Mouse (Mus musculus) intestine, embryonic 15.5 days (tissue): ENCODE measurements around the gene Ttn. TPM values are rescaled to one million over a fixed set of nuclear protein-coding genes. Genes with fewer than 3 reads are reported as not detected.

Experiments used
- ATAC-seq: fragments of 200-750 bp; cut with Nextera tagmentation; 2 replicates; pipeline ENCODE4 v1.8.0; 2017; ENCODE audit warnings: moderate TSS enrichment, moderate library complexity
- H3K27ac ChIP-seq: fragments of 300-500 bp; sonication (generic); 2 replicates; pipeline ENCODE4 v1.5.1; 2015; ENCODE audit warnings: mild to moderate bottlenecking, inconsistent platforms
- H3K27me3 ChIP-seq: fragments of 300-500 bp; sonication (generic); replicated peaks from 2 replicates; pipeline ENCODE4 v1.6.1; 2015; ENCODE audit warnings: inconsistent platforms
- H3K36me3 ChIP-seq: fragments of 300-500 bp; sonication (generic); 2 replicates; pipeline ENCODE4 v1.6.1; 2015; ENCODE audit warnings: inconsistent platforms
- H3K4me1 ChIP-seq: fragments of 300-500 bp; sonication (generic); replicated peaks from 2 replicates; pipeline ENCODE4 v1.6.1; 2015; ENCODE audit warnings: inconsistent platforms
- H3K4me2 ChIP-seq: fragments of 300-500 bp; sonication (generic); replicated peaks from 2 replicates; pipeline ENCODE4 v1.6.1; 2015; ENCODE audit warnings: mild to moderate bottlenecking, inconsistent platforms
- H3K4me3 ChIP-seq: fragments of 300-500 bp; sonication (generic); replicated peaks from 2 replicates; pipeline ENCODE4 v1.5.1; 2015; ENCODE audit warnings: inconsistent platforms
- H3K9ac ChIP-seq: fragments of 300-500 bp; sonication (generic); 2 replicates; pipeline ENCODE4 v1.6.1; 2015; ENCODE audit warnings: inconsistent platforms
- H3K9me3 ChIP-seq: fragments of 300-500 bp; sonication (generic); 2 replicates; pipeline ENCODE4 v1.6.1; 2016; ENCODE audit warnings: inconsistent platforms
- WGBS: fragments of 180-500 bp; shearing (Covaris S2); methylation state at CpG from one replicate; pipeline ENCODE4 v1.1.7; 2015; 5-methylcytosine and 5-hydroxymethylcytosine counted together
- polyA plus RNA-seq: library from polyadenylated mRNA; unstranded; fragments of >200 nt; fragmentation: Nextera tagmentation; extraction: Ambion mirVana; gene quantifications from 2 replicates; pipeline ENCODE4 v1.2.1, GENCODE M21; 2015

The Ttn gene
- polyA plus RNA-seq, 1 experiment from 2014 or later: 1.3 TPM

DNA sequence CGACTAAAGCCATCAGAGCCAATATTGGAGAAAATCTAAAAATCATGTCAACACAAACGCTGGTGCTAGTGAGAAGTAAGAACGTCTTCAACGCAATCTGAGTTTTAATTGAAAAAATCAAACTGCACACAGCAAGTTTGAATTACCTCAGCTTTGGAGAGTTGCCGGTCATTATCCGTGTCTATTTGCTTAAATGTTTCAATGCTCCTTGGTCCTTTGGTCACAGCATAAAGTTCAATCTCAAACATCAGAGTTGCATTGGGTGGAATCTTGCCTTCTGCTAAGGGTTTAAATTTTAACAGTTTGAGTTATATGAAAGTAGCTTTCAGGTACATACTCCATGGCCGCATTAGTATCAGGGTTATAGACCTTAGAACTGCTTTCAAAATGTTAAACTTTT lies 316.8 kb downstream of the Ttn start:
- H3K4me2 ChIP-seq: no peak overlapping the region
- H3K9ac ChIP-seq: no peak overlapping the region
- WGBS: 93% methylated on average over 7 of the region's 7 CpGs
- H3K27ac ChIP-seq: no peak overlapping the region
- H3K4me3 ChIP-seq: no peak overlapping the region
- H3K4me1 ChIP-seq: no peaks in the 10 kb centered on the region
- H3K27me3 ChIP-seq: no peaks in the 10 kb centered on the region
- no peak for ATAC-seq
- H3K9me3 ChIP-seq: no peaks in the 10 kb centered on the region
- H3K36me3 ChIP-seq: peaks cover 14% of the 10 kb centered on the region; the same call in 1 of the 2 replicates

DNA sequence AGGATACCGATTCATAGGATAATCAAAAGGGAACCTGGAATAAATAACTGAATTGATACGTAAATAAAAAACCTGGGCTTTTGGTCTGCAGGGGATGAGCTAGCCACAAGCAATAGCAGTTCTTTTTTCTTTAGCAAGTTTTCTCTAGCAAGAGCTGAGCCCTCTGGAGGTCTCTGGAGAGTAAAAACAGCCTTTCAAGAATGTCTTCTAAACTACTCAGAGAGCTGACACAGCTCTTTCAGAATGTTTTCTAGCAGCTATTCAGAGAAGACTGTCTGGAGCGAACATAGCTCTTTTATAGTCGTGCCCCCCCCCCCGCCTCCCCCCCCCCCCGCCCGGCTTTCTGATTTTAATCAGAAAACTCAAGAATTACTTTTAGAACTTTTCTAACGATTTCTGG lies 322.9 kb downstream of the Ttn start:
- Histone ChIP-seq H3K27ac (no peak overlapping the region), H3K9ac (no peak overlapping the region), H3K27me3 (no peaks in the 10 kb centered on the region), H3K36me3 (peaks cover 3% of the 10 kb centered on the region; the same call in 1 of the 2 replicates), H3K9me3 (no peaks in the 10 kb centered on the region), H3K4me2 (no peak overlapping the region), H3K4me3 (no peak overlapping the region), H3K4me1 (no peaks in the 10 kb centered on the region)
- no peak for ATAC-seq
- WGBS: 55% methylated on average over 7 of the region's 8 CpGs

DNA sequence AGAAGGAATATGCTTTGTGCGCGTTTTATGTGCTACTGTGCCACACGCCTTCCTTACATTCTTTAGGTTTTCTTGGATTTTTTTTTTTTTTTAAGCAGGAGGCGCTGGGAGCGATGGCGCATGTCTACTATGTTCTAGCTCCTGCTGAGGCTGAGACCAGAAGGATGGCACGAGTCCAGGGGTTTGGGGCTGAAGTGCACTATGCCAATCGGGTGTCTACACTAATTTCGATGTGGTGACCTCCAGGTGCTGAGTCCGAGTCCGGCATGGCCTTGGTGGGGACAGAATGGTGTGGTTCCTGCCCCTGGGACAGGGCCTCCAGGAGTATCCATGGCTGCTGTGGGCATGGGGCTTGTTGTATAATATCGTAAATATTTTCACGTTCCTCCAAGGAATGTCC lies 323.8 kb downstream of the Ttn start:
- Histone ChIP-seq H3K4me1 (no peaks in the 10 kb centered on the region), H3K9me3 (no peaks in the 10 kb centered on the region), H3K4me3 (no peak overlapping the region), H3K9ac (no peak overlapping the region), H3K27ac (no peak overlapping the region), H3K27me3 (no peaks in the 10 kb centered on the region), H3K36me3 (no peaks in the 10 kb centered on the region), H3K4me2 (no peak overlapping the region)
- no peak for ATAC-seq
- WGBS: 72% methylated on average over 13 of the region's 13 CpGs

DNA sequence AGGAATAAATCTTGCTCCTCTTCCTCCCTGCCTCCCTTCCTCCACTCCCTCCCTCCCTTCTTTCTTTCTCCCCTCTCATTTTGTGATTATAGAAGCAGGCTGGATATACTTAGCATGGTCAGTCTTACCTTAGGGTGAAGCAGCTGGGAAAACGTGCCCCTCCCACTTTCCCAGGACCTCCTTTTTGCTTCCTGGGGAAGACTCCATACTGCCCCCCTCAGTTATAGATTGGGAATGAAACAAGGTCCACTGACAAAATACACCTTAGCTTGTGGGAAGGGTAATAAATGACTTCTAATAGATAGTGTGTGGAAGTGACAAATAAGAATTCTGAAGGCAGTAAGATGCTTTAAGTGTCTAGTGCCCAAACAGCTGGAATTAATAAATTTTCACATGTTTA lies 326.4 kb downstream of the Ttn start:
- WGBS: 12% methylated on average over 1 of the region's 1 CpGs
- no peaks in the 10 kb centered on the region for H3K9me3 ChIP-seq
- H3K27ac ChIP-seq: no peak overlapping the region
- no peak overlapping the region for H3K4me3 ChIP-seq
- H3K4me1 ChIP-seq: no peaks in the 10 kb centered on the region
- H3K27me3 ChIP-seq: no peaks in the 10 kb centered on the region
- H3K36me3 ChIP-seq: no peaks in the 10 kb centered on the region
- H3K4me2 ChIP-seq: no peak overlapping the region
- ATAC-seq: no peak
- H3K9ac ChIP-seq: no peak overlapping the region

DNA sequence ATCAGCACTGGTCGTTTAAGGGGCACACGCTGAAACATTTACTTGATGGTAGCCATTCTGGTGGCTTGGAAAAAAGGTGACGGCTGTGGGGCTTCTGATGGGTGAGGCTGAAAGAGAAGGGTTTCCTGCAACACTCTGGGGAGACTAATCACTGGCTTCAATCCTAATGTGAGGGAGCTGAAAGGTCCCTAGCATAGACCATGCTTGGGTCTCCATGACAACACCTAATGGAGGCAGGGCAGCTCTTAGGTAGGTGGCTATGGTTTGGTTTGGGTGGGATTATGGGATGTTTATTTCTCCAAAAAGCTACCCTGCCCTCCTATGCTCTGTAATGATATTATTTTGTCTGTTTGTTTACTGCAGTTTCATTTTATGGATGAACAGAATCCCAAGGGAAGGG lies 326.9 kb downstream of the Ttn start:
- H3K36me3 ChIP-seq: no peaks in the 10 kb centered on the region
- 84% methylated on average over 3 of the region's 3 CpGs for WGBS
- no peak overlapping the region for H3K4me2 ChIP-seq
- H3K9ac ChIP-seq: no peak overlapping the region
- no peaks in the 10 kb centered on the region for H3K4me1 ChIP-seq
- H3K9me3 ChIP-seq: no peaks in the 10 kb centered on the region
- ATAC-seq: no peak
- no peak overlapping the region for H3K27ac ChIP-seq
- no peaks in the 10 kb centered on the region for H3K27me3 ChIP-seq
- H3K4me3 ChIP-seq: no peak overlapping the region

DNA sequence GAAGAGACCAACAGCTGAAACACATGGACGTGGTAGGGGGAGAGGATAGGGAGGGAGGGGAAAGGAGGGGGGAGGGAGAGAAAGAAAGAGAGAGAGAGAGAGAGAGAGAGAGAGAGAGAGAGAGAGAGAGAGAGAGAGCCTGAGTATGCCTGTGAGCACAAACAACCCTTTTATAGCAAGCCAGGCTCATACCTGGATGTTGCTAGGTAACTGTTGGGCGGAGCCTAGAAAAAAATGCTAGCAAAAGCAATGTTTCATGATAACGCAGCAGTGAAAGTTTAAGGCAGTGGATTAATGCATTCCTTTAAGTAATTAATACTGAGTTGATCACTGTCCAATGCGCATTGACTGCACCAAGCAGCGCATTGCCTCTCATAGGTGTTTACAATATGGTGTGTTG lies 327.7 kb downstream of the Ttn start:
- no peak overlapping the region for H3K4me3 ChIP-seq
- no peaks in the 10 kb centered on the region for H3K9me3 ChIP-seq
- H3K27ac ChIP-seq: no peak overlapping the region
- H3K36me3 ChIP-seq: no peaks in the 10 kb centered on the region
- 69% methylated on average over 5 of the region's 5 CpGs for WGBS
- H3K9ac ChIP-seq: no peak overlapping the region
- no peaks in the 10 kb centered on the region for H3K27me3 ChIP-seq
- no peak overlapping the region for H3K4me2 ChIP-seq
- H3K4me1 ChIP-seq: no peaks in the 10 kb centered on the region
- peak; percentile 48; the same call in 1 of the 2 replicates for ATAC-seq

Other genes with a start within 250 kb of the Ttn start
- 5.6 and 7.1 TPM in 2 replicates for gene Ccdc141, start 188.1 kb upstream of the Ttn start, polyA plus RNA-seq